Mouse (Mus musculus) lung, adult 18-20 months (tissue): ENCODE results near the gene Atp8a2.
"Not testable (repeated sequence)": the region's sequence is repeated elsewhere in the genome, so short reads cannot be mapped to it uniquely, and the experiment has no call there.

Experiments
- DNase-seq, 2 experiments: peaks; one replicate each; pipeline ENCODE4 v3.0.0; 2022; ENCODE audit warnings: mixed read lengths in 2 of 2

Gene Atp8a2

DNA sequence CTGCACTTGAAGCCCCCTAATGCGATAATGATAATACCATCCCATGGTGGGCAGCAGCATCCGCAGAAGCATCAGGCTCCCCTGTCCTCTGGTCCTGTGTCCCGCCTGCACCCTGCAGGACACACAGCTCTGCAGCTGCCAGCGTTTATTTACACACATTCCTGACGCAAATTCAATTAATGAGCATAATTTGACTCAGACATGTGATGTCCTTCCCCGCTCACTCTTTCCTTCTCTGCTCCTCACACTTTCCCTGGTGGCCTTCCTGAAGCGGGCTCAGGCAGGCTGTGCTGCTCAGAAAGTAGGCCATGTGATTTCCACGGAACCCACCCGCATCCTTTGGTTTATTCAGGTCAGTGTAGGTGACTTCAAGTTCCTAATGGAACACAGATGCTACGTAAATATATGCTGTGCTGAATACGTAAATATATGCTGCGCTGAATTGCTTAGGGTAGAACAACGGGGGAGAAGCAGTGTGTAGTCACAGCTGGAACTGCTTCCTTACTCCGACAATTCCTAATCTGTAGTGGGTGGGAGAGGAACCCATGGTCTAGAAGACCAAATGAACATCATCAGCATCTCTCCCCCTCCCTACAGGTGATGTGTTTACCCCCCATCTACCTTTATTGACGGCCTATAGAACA is 437.7 kb downstream of the Atp8a2 start:
- no peak for DNase-seq

DNA sequence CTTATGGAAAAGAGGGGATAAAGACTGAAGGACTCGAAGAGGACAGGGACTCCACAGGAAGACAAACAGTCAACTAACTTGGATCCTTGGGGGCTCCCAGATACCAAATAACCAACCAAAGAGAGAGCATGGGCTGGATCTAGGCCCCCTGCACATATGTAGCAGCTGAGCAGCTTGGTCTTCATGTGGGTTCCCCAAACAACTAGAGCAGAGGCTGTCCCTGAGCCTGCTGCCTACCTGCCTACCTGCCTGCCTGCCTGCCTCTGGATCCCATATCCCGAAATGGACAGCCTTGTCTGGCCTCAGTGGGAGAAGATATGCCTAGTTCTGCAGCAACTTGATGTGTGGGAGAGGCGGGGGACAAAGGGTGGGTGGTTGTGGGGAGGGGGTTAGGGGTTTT is 444.6 kb downstream of the Atp8a2 start:
- DNase-seq, result no peak

GRCm38 (mm10) chr14:59750005-59750404 is 447.0 kb downstream of the Atp8a2 start:
- DNase-seq, result no peak

GRCm38 (mm10) chr14:59745676-59746075 is 451.3 kb downstream of the Atp8a2 start:
- DNase-seq, result no peak

GRCm38 (mm10) chr14:59741752-59742151 is 455.2 kb downstream of the Atp8a2 start:
- DNase-seq, result no peak

DNA sequence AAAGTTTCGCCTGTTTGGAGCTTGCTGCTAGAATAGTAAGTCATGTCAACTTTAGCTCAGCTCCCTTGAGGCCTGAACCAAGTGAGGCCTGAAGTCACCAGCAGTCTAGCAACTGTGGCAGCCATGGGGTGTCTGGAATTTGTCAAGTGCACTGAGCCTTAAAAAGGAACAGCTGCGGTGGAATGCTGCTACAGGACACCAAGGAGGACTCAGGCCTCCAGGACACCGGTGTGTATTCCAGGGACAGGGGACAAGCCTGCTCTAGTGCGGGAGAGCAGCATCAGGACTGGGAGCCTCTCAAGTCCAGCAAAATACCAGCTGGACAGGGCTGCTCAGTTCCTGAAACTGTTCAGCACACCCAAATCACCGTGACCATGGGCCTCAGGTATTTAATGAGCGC is 457.5 kb downstream of the Atp8a2 start:
- no peak for DNase-seq

DNA sequence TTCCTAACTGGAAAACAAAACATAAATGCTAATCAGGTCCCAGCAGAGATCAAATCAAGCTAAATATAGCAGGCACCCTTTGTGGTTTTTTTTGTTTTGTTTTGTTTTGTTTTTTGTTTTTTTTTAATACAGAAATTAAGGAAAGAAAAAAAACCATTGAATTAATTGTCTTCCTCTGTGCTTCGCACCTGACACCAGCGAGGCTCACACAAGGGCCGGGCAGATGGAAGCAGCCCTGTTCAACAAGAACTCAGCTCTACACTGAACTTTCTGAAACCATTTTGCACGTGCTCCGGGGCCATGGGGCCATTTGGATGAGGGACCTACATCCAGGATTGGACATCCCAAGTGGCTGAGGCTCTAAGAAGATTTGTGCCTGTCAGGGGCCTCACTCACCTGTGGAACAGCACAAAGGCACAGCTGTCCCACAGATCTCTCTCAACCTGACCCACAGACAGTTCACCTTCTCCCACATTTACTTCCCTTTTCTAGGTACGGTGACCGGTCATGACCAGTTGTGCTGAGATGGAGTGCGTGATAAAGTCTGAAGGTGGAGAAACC is 459.2 kb downstream of the Atp8a2 start:
- no peak for DNase-seq

DNA sequence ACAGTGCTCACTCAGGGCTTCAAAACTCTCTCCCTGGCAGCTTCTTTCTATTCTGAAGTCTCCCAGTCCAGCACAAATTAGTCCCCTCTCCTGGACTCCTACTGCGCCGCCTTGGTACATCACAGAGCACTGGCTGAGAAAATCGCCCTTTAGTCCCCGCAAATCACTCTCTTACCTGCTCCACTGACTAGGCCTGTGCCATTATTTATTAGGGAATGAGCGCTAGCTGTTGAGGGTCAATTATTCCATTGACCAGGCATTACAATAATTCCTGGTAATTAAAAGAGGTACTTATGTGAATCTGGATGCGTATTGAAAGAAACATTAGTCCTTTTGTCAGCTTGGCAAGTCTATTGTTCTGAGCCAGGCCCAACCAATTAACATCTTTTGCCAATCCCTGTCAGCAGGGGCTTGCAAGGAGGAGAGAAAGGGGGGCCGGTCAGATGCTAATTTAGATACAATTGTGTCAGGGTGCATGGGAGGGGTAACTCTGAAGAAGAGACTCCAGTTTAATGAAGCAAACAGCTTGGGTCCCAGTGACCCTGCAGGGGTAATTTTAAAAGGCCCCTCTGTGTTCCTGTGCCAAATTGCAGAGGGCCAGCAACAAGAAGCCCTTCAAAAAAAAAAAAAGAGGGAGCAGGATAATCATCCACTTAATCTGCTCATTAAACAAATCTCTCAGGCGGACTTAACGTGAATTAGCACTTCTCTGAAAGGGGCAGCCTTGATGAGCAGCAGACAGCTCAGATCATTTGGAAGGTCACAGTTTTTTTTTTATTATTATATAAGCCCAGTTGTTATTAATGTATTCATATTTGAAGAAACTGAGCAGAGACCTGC is 459.9 kb downstream of the Atp8a2 start:
- DNase-seq, result no peak

GRCm38 (mm10) chr14:59730043-59730390 is 467.0 kb downstream of the Atp8a2 start:
- DNase-seq, result no peak

DNA sequence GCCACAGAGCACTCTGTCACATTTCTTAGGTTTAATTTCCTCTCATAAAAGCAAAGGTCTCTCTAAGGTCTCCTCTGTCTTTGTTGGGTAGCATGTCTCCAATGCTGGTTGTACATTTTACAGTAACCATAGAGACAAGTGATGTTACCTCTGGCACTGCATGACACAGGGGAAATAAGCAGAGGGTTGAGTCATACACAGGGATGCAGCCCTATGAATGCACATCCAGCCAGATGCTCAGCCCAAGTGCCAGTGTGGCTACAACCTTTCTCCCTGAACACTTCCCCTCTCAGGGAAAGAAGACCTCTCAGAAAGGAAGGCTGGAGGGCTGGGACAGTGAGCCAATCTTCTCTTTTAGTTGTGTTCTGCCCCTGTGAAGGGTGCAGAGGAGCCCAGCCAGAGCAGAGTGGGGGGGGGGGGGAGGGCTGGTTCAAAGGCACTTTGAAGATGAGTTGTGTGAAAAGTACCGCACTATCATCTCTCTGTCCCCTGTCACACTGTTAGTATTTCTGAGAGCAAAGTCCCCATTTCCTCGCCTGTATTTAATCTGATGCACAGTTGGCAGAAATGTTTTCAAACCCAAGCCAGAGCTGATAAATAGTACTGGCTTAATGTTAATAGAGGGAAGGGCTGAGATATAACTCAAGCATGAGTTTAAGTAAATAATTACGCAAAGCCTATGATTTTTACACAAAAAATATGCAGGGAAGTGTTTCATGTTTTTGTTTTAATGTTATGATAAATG is 467.5 kb downstream of the Atp8a2 start:
- DNase-seq, result no peak

- DNase-seq, result no peak
Observed at GRCm38 (mm10) chr14:59727016-59727415, 470.0 kb downstream of the Atp8a2 start.

DNA sequence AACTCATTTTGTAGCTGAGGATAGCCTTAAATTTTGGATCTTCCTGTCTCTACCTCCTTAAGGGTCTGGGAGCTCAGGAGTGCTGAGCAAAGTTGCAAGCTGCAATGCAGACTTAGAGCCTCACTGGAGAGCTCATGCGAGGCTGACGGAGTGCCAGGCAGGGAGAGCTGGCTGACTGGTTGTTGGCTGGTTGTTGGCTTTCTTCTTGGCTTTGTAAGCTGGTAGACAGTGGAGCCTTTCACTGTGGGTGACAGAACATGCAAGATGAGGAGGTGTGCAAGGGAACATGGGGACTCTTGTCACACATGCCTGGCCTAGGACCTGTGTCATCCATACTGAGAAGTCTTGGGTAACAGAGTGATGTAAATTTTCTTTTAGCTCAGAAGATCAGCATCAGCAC is 473.8 kb downstream of the Atp8a2 start:
- DNase-seq, result no peak

- DNase-seq, result peak; percentile 10 to 29
Observed at GRCm38 (mm10) chr14:59721957-59722356, 475.0 kb downstream of the Atp8a2 start.

DNA sequence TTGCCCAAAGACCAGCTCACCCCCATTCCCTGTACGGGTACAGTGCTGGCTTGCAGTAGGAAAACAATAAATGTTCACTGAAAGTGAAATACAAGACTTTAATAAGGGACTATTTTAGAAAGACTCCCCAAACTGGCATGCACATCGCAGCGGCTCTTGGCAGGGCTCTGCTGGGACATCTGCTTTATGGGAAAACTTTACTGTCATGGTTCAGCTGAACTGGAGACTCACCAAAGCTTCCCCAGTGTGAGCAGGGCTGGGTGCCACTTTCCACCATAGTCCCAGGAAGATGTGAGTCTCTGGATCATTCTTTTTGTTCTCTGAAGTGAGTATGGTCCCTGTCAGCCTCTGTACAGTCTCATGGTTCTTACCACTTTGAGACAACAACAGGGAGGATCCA is 475.6 kb downstream of the Atp8a2 start:
- no peak for DNase-seq

GRCm38 (mm10) chr14:59720386-59720785 is 476.6 kb downstream of the Atp8a2 start:
- DNase-seq, result no peak

GRCm38 (mm10) chr14:59716443-59717085 is 480.4 kb downstream of the Atp8a2 start:
- not testable (repeated sequence) for DNase-seq

- peak; percentile 13 to 21 for DNase-seq
Observed at GRCm38 (mm10) chr14:59715695-59716442, 481.1 kb downstream of the Atp8a2 start.

DNA sequence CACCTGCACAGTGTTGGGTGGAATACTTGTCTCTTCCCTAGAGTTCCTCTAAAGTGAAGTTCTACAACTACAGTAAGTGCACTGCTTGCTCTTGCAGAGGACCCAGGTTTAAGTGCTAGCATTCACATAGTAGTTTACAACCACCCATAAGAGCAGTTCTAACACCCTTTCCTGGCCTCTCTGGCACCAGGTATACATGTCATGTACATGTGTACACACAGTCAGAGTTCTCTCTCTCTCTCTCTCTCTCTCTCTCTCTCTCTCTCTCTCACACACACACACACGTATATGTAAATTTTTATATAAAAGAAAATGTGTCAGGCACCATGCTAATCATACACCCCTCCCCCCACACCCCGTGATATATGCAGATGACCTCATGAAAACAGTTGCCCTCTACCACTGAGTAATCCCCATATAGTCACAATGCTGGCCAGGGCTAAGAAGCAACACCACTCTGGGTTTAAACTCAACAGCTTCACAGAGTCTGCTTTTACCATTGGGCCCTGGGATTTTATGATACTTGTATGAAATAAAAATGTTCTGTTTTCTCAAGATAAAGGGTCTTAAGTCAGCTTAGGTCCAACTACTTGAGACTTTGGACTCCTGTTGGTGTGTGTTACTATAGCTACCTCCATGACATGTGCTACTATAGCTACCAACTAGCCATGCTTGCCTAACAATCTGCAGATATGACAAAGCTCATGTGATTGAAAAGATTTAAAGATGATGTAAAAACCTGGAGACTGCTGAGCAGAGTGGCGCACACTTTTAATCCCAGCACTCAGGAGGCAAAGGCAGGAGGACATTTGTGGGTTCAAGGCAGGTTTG is 487.3 kb downstream of the Atp8a2 start:
- DNase-seq, result no peak

DNA sequence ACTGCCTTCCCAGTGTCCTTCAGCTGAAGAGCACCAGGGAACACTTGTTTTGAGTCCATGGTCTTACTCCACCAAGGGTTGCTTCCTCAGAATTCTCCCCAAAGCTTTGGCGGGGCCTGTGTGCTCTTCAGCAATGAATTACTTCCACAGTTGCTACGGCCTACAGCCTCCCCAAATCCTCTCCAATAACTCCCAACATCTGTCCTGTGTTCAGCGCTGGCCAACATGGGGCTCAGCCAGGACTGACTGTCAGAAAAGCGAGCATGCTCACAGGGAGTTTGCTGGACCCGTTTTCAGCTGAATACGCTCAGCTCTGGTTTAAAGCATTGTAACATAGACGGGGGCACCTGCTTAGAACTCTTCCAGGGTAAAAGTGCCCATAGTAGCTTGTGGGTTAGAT is 489.0 kb downstream of the Atp8a2 start:
- no peak for DNase-seq

DNA sequence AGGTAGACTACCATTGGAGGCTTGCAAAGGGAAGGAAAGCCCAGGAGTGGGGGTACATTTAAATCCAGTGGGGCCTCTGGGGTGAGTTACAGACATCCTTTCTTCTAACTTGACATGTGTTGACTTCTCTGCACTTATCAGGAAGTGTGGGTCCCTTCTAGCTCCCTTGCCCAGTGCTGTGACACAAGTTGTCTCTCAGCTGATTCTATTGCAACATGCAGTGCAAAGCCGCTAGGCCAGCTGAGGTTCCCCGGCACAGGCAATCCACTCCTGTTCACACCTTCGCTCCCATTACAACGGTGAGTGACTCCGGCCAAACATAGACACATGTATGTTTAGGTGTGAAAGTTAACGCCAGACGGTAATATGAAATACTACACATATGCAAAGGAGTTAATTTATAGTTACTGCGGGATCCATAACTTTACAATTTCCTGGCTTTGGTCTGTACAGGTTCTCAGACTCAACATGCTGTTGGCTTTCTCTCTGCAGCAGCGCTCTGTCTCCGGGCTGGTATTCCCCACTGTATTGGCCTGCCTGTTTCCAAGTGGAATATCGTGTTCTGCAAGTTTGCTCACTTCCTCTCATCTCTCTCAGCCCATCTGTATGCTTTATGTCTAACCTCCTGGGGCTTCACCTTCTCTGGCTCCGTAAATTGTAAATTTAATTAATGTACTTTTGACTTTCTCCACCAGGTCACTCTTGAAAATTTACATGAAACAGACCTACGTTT is 491.5 kb downstream of the Atp8a2 start:
- no peak for DNase-seq

GRCm38 (mm10) chr14:59701492-59701891 is 495.5 kb downstream of the Atp8a2 start:
- DNase-seq, result no peak
